Mouse (Mus musculus): ENCODE measurements around the gene Cul9. TPM values are rescaled to one million over a fixed set of nuclear protein-coding genes. Genes with fewer than 3 reads are reported as not detected.

The Cul9 gene
- polyA plus RNA-seq, 1 experiment from 2014 or later = 3.2 TPM

GRCm38 (mm10) chr17:46461347-46461746, 84.8 kb downstream of the Cul9 start:
- Histone ChIP-seq H3K4me1 (peaks cover 13% of the 10 kb centered on the region), H3K36me3 (no peaks in the 10 kb centered on the region), H3K27me3 (replicated peaks) (peaks cover 50% of the 10 kb centered on the region), H3K9me3 (no peaks in the 10 kb centered on the region), H3K4me2 (peak overlapping the region; percentile 79), H3K27ac (no peak overlapping the region), H3K9ac (no peak overlapping the region), H3K4me3 (replicated peaks) (peak overlapping the region; percentile 38)
- no peak for ATAC-seq (ENCODE audit: insufficient read depth, low FRiP score, low read depth)
- 12% methylated on average over 8 of the region's 8 CpGs for WGBS

DNA sequence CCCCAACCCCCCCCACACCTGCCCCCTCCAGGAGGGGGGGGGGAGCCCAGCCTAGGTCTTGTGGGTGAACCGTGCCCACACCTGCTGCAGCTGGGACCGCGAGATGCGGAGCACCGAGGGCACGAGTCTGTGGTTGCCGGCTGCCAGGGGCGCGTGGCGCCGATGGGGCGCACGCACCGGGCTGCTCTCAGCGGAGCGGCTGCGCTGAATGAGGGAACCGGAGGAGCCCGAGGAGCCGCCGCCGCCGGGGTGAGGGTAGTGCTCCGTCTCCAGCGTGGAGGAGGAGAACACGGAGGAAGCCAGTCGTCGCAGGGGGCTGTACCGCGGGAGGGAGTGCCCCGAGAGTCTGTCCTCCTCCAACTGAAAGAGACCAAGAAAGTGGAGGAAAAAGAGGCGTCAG, 85.5 kb downstream of the Cul9 start:
- Histone ChIP-seq H3K9ac (0 out of 2 replicates have a peak overlapping the region, but pooled peaks have one; percentile 16), H3K9me3 (no peaks in the 10 kb centered on the region), H3K4me2 (peak overlapping the region; percentile 79), H3K36me3 (no peaks in the 10 kb centered on the region), H3K4me1 (peaks cover 20% of the 10 kb centered on the region), H3K27ac (no peak overlapping the region), H3K27me3 (replicated peaks) (peaks cover 56% of the 10 kb centered on the region), H3K4me3 (replicated peaks) (peak overlapping the region; percentile 38)
- WGBS = under 1% methylated on average over 31 of the region's 32 CpGs
- ATAC-seq (ENCODE audit: insufficient read depth, low FRiP score, low read depth) = 0 out of 2 replicates have a peak, but pooled peaks have one; percentile 3

GRCm38 (mm10) chr17:46458439-46458838, 87.7 kb downstream of the Cul9 start:
- peaks cover 76% of the 10 kb centered on the region for H3K27me3 ChIP-seq (replicated peaks)
- no peak overlapping the region for H3K9ac ChIP-seq
- no peak overlapping the region for H3K4me3 ChIP-seq (replicated peaks)
- no peak for ATAC-seq (ENCODE audit: insufficient read depth, low FRiP score, low read depth)
- no peaks in the 10 kb centered on the region for H3K36me3 ChIP-seq
- H3K4me1 ChIP-seq = peaks cover 40% of the 10 kb centered on the region
- no peaks in the 10 kb centered on the region for H3K9me3 ChIP-seq
- 24% methylated on average over 3 of the region's 3 CpGs for WGBS
- no peak overlapping the region for H3K4me2 ChIP-seq
- H3K27ac ChIP-seq = no peak overlapping the region

DNA sequence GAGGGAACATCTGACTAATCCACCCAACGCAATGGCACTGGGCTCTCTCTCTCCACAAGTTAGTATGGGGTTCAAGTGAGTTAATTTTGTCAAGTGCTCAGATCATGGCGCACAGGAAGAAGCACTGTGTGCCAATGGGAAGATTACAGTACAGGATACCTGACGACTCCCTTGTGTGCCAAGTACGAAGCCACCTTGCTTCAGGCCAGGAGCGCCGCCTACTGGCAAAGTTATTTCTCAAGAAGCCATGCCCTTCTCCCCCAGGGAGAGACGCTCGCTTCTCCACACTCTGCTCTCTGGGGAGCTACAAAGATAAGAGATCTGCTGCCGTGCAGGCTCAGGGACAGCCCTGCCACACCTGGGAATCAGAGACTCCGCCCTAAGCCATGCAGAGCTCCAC, 88.4 kb downstream of the Cul9 start:
- Histone ChIP-seq H3K27me3 (replicated peaks) (peaks cover 82% of the 10 kb centered on the region), H3K4me2 (no peak overlapping the region), H3K36me3 (no peaks in the 10 kb centered on the region), H3K4me3 (replicated peaks) (no peak overlapping the region), H3K27ac (no peak overlapping the region), H3K9ac (no peak overlapping the region), H3K9me3 (no peaks in the 10 kb centered on the region), H3K4me1 (peaks cover 44% of the 10 kb centered on the region)
- no peak for ATAC-seq (ENCODE audit: insufficient read depth, low FRiP score, low read depth)
- WGBS = 11% methylated on average over 10 of the region's 10 CpGs

GRCm38 (mm10) chr17:46455110-46455691, 91.0 kb downstream of the Cul9 start:
- peak; percentile 45 for ATAC-seq (ENCODE audit: insufficient read depth, low FRiP score, low read depth)
- peaks cover 31% of the 10 kb centered on the region for H3K4me1 ChIP-seq
- peaks cover 68% of the 10 kb centered on the region for H3K27me3 ChIP-seq (replicated peaks)
- no peak overlapping the region for H3K27ac ChIP-seq
- no peaks in the 10 kb centered on the region for H3K9me3 ChIP-seq
- no peaks in the 10 kb centered on the region for H3K36me3 ChIP-seq
- H3K9ac ChIP-seq = no peak overlapping the region
- H3K4me3 ChIP-seq (replicated peaks) = peak overlapping the region; percentile 41
- 3% methylated on average over 33 of the region's 33 CpGs for WGBS
- peak overlapping the region; percentile 89 for H3K4me2 ChIP-seq

DNA sequence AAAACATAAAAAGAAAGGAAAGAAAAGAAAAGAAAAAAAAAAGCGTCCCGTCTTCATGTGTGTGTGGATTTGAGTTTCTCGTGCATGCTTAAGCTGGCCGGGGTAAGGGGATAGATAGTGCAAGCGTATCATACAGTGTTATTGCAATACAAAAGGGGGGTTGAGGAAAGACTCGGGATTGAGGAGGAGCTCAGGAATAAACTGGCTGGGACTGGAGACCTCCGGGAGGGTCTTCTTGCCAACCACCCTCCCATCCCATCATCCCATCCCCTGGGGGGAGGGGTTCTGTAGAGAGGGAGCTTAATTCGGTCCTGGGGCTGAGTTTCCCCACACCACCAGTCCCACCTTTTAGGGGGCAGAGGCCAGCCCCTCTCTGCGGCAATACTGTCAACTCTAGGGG, 91.6 kb downstream of the Cul9 start:
- H3K4me1 ChIP-seq = peaks cover 31% of the 10 kb centered on the region
- WGBS = under 1% methylated on average over 9 of the region's 9 CpGs
- H3K4me3 ChIP-seq (replicated peaks) = peak overlapping the region; percentile 41
- peaks cover 62% of the 10 kb centered on the region for H3K27me3 ChIP-seq (replicated peaks)
- H3K4me2 ChIP-seq = peak overlapping the region; percentile 89
- no peak overlapping the region for H3K9ac ChIP-seq
- H3K36me3 ChIP-seq = no peaks in the 10 kb centered on the region
- no peak overlapping the region for H3K27ac ChIP-seq
- no peaks in the 10 kb centered on the region for H3K9me3 ChIP-seq
- ATAC-seq (ENCODE audit: insufficient read depth, low FRiP score, low read depth) = no peak

- 2% methylated on average over 26 of the region's 26 CpGs for WGBS
- H3K27ac ChIP-seq = no peak overlapping the region
These were observed 92.2 kb downstream of the Cul9 start for GRCm38 (mm10) chr17:46453970-46454411.

DNA sequence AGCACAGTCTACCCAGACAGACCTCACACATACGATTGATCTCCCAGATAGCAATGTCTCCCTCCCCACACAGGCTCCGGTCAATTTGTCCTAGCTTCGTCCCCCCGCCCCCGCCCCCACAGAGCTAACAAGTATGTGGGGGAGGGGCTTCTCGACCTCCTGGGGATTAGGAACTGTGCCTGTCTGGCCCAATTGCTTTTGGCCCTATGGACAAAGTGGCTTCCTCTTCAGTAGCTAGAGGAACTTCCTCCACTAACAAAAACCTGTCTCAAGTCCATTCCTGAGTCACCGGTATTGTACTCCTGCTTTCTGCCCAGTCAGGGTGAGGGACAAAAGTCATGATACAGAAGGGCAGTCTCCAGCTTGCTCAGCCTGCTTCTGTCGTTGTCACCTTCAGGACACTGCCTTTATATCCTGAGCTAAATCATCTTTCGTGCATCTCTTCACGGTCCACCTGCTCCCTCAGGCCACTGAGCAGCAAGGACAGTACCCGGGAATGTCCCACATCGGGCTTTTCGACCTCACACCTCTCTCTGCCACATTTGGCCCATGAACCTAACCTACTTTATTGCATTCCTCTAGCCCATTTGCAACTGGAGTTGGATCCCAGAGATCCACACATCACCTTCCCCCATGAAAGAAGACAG, 92.8 kb downstream of the Cul9 start:
- Histone ChIP-seq H3K9me3 (no peaks in the 10 kb centered on the region), H3K4me2 (peak overlapping the region; percentile 89; the same call in 1 of the 2 replicates), H3K36me3 (no peaks in the 10 kb centered on the region), H3K27me3 (replicated peaks) (peaks cover 51% of the 10 kb centered on the region), H3K9ac (no peak overlapping the region), H3K4me1 (peaks cover 31% of the 10 kb centered on the region), H3K4me3 (replicated peaks) (0 out of 2 replicates have a peak overlapping the region, but pooled peaks have one; percentile 41), H3K27ac (no peak overlapping the region)
- no peak for ATAC-seq (ENCODE audit: insufficient read depth, low FRiP score, low read depth)
- WGBS = 14% methylated on average over 13 of the region's 13 CpGs

More at GRCm38 (mm10) chr17:46453970-46454411, 92.2 kb downstream of the Cul9 start:
- no peak for ATAC-seq (ENCODE audit: insufficient read depth, low FRiP score, low read depth)
- H3K9ac ChIP-seq = no peak overlapping the region
- H3K27me3 ChIP-seq (replicated peaks) = peaks cover 56% of the 10 kb centered on the region
- peak overlapping the region; percentile 41 for H3K4me3 ChIP-seq (replicated peaks)
- H3K4me1 ChIP-seq = peaks cover 31% of the 10 kb centered on the region
- peak overlapping the region; percentile 89 for H3K4me2 ChIP-seq
- no peaks in the 10 kb centered on the region for H3K36me3 ChIP-seq
- H3K9me3 ChIP-seq = no peaks in the 10 kb centered on the region

DNA sequence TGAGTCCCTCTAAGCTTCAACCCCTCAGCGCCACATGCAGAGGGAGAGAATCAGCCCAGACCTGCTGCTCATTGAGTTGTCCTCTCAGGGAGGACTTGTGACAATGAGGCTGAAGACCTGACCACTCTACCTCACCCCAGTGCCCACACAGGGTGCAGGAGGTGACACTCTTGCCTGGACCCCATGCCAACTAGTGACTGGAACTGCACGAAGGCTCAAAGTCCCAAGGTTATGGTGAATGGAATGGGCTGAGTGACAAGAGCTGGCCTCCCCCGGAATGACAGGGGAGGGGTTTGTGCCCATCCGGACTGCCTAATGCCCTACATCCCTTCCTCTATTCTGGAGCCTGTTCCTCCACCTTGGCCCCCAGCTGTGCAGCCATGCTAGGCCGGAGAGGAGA, 93.5 kb downstream of the Cul9 start:
- WGBS = 41% methylated on average over 5 of the region's 5 CpGs
- peaks cover 31% of the 10 kb centered on the region for H3K4me1 ChIP-seq
- H3K36me3 ChIP-seq = no peaks in the 10 kb centered on the region
- H3K9me3 ChIP-seq = no peaks in the 10 kb centered on the region
- no peak for ATAC-seq (ENCODE audit: insufficient read depth, low FRiP score, low read depth)
- no peak overlapping the region for H3K4me2 ChIP-seq
- H3K4me3 ChIP-seq (replicated peaks) = no peak overlapping the region
- no peak overlapping the region for H3K9ac ChIP-seq
- no peak overlapping the region for H3K27ac ChIP-seq
- peaks cover 43% of the 10 kb centered on the region for H3K27me3 ChIP-seq (replicated peaks)

Small RNA genes within 50 kb of the gene (microRNA-seq; reads per million reads assigned to microRNA genes)
- not detected for gene Mir6976

Other genes starting within 250 kb of the Cul9 start
- 4.5 and 5.7 TPM in 2 replicates for gene Dlk2, start 249.0 kb downstream of the Cul9 start, polyA plus RNA-seq (2015; fragmentation: Nextera tagmentation; extraction: Ambion mirVana)
- gene Abcc10, start 218.0 kb downstream of the Cul9 start, polyA plus RNA-seq (2015; fragmentation: Nextera tagmentation; extraction: Ambion mirVana) = 5.3 and 5.9 TPM in 2 replicates
- gene Zfp318, start 162.7 kb downstream of the Cul9 start, polyA plus RNA-seq (2015; fragmentation: Nextera tagmentation; extraction: Ambion mirVana) = 8.2 and 9.8 TPM in 2 replicates
- 1.3 and 1.9 TPM in 2 replicates for gene Crip3, start 117.5 kb downstream of the Cul9 start, polyA plus RNA-seq (2015; fragmentation: Nextera tagmentation; extraction: Ambion mirVana)
- gene Slc22a7, start 107.9 kb downstream of the Cul9 start, polyA plus RNA-seq (2015; fragmentation: Nextera tagmentation; extraction: Ambion mirVana) = not detected in 2 replicates
- gene Ttbk1, start 58.7 kb downstream of the Cul9 start, polyA plus RNA-seq (2015; fragmentation: Nextera tagmentation; extraction: Ambion mirVana) = 0.27 and 0.31 TPM in 2 replicates
- 47.7 and 49.7 TPM in 2 replicates for gene Dnph1, start 49.7 kb downstream of the Cul9 start, polyA plus RNA-seq (2015; fragmentation: Nextera tagmentation; extraction: Ambion mirVana)
- 8.7 and 9.4 TPM in 2 replicates for gene Srf, start 9.8 kb upstream of the Cul9 start, polyA plus RNA-seq (2015; fragmentation: Nextera tagmentation; extraction: Ambion mirVana)
- 87.6 and 89.8 TPM in 2 replicates for gene Ptk7, start 83.1 kb upstream of the Cul9 start, polyA plus RNA-seq (2015; fragmentation: Nextera tagmentation; extraction: Ambion mirVana)
- 38.4 and 41.4 TPM in 2 replicates for gene Klc4, start 99.6 kb upstream of the Cul9 start, polyA plus RNA-seq (2015; fragmentation: Nextera tagmentation; extraction: Ambion mirVana)
- 112 and 126 TPM in 2 replicates for gene Mrpl2, start 99.8 kb upstream of the Cul9 start, polyA plus RNA-seq (2015; fragmentation: Nextera tagmentation; extraction: Ambion mirVana)
- 42.9 and 49.5 TPM in 2 replicates for gene Cul7, start 103.9 kb upstream of the Cul9 start, polyA plus RNA-seq (2015; fragmentation: Nextera tagmentation; extraction: Ambion mirVana)
- 53.2 and 57.2 TPM in 2 replicates for gene Rrp36, start 128.0 kb upstream of the Cul9 start, polyA plus RNA-seq (2015; fragmentation: Nextera tagmentation; extraction: Ambion mirVana)
- 145 and 153 TPM in 2 replicates for gene Mea1, start 132.4 kb upstream of the Cul9 start, polyA plus RNA-seq (2015; fragmentation: Nextera tagmentation; extraction: Ambion mirVana)
- 102 and 103 TPM in 2 replicates for gene Klhdc3, start 134.5 kb upstream of the Cul9 start, polyA plus RNA-seq (2015; fragmentation: Nextera tagmentation; extraction: Ambion mirVana)
- gene Ppp2r5d, start 158.7 kb upstream of the Cul9 start, polyA plus RNA-seq (2015; fragmentation: Nextera tagmentation; extraction: Ambion mirVana) = 72.8 and 86.7 TPM in 2 replicates
- gene Pex6, start 165.1 kb upstream of the Cul9 start, polyA plus RNA-seq (2015; fragmentation: Nextera tagmentation; extraction: Ambion mirVana) = 24.9 and 27.1 TPM in 2 replicates
- gene Gnmt, start 182.8 kb upstream of the Cul9 start, polyA plus RNA-seq (2015; fragmentation: Nextera tagmentation; extraction: Ambion mirVana) = 12.5 and 15.0 TPM in 2 replicates
- gene Cnpy3, start 205.8 kb upstream of the Cul9 start, polyA plus RNA-seq (2015; fragmentation: Nextera tagmentation; extraction: Ambion mirVana) = 79.0 and 79.3 TPM in 2 replicates
- gene Ptcra, start 217.3 kb upstream of the Cul9 start, polyA plus RNA-seq (2015; fragmentation: Nextera tagmentation; extraction: Ambion mirVana) = 0.37 and 0.57 TPM in 2 replicates
- 76.0 and 89.3 TPM in 2 replicates for gene 2310039H08Rik, start 226.2 kb upstream of the Cul9 start, polyA plus RNA-seq (2015; fragmentation: Nextera tagmentation; extraction: Ambion mirVana)
- gene Rpl7l1, start 236.3 kb upstream of the Cul9 start, polyA plus RNA-seq (2015; fragmentation: Nextera tagmentation; extraction: Ambion mirVana) = 145 and 155 TPM in 2 replicates